Mouse (Mus musculus) brown adipose tissue, adult 24 weeks (tissue): ENCODE data around the gene Hist1h4a. TPM values are rescaled to one million over a fixed set of nuclear protein-coding genes. Genes with fewer than 3 reads are reported as not detected.
"Not testable (repeated sequence)": the region's sequence is repeated elsewhere in the genome, so short reads cannot be mapped to it uniquely, and the experiment has no call there.

Experiments used
- H3K27ac ChIP-seq: fragments of 200-500 bp; replicated peaks from 2 replicates; pipeline ENCODE4 v1.5.1; 2012; ENCODE audit warnings: low read depth, mild to moderate bottlenecking, low read length
- H3K4me1 ChIP-seq: fragments of 200-500 bp; 2 replicates; pipeline ENCODE4 v1.6.1; 2012; ENCODE audit warnings: low read length, mixed read lengths; ENCODE audit not compliant: control insufficient read depth, insufficient read depth, insufficient read length
- H3K4me3 ChIP-seq: fragments of 200-500 bp; 2 replicates; pipeline ENCODE4 v1.5.1; 2012; ENCODE audit warnings: low read depth, mild to moderate bottlenecking, low read length, moderate library complexity; ENCODE audit not compliant: insufficient read depth
- polyA plus RNA-seq: library from polyadenylated mRNA; stranded (reverse); fragments of >200 nt; gene quantifications from 2 replicates; pipeline ENCODE4 v1.2.4, GENCODE M21; 2012; ENCODE audit not compliant: missing spikeins, insufficient read depth, insufficient read length

Hist1h4a gene
- polyA plus RNA-seq, 1 experiment = not detected

DNA sequence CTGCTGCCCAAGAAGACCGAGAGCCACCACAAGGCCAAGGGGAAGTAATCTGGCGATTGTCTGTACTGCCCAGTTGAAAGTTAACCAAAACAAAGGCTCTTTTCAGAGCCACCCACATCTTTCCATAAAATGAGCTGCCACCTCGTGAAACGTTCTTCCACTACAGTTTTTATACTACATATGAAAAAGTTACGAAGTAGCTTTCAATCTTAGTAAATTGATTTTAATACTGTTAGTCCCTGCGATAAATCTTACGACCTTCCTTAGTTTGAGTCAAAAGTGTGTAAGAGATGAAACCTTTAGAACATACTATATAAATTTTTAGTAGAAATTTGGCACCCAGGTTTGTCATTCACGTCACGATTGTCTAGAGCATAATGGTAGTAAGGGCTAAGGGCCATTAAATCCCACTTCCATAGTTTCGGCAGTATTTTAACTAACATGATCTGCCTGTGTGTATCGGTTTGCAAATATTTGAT lies 9.5 kb downstream of the Hist1h4a start:
- H3K27ac ChIP-seq = peak overlapping the region; percentile 39
- peaks cover 2% of the 10 kb centered on the region; the same call in 1 of the 2 replicates for H3K4me1 ChIP-seq
- peak overlapping the region; percentile 23; the same call in 1 of the 2 replicates for H3K4me3 ChIP-seq

DNA sequence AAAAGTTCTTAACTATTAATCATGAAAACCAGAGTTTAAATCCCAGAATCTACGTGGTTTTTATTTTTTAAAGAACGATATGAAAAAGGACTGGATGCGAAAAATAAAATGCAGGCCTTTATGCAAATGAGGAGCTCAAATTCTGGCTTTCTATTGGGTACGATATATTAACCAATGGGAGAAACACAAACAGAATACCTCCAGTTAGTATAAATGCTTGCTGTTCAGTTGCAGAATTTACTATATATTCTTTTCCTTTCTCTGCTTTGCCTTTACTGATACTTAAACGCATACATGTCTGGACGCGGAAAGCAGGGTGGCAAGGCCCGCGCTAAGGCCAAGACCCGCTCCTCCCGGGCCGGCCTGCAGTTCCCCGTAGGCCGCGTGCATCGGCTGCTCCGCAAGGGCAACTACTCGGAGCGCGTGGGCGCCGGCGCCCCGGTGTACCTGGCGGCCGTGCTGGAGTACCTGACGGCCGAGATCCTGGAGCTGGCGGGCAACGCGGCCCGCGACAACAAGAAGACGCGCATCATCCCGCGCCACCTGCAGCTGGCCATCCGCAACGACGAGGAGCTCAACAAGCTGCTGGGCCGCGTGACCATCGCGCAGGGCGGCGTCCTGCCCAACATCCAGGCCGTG lies 10.1 kb downstream of the Hist1h4a start, which contains the start of gene Hist1h2ab:
TSS of gene Hist1h2ab (plus strand) at position 288 of the 639 bp plus-strand sequence.
- not testable (repeated sequence) for H3K4me1 ChIP-seq
- H3K27ac ChIP-seq = peak within 1 kb of the TSS; percentile 39
- H3K4me3 ChIP-seq = peak within 1 kb of the TSS; percentile 69

GRCm38 (mm10) chr13:23749563-23750121 lies 11.4 kb downstream of the Hist1h4a start:
- Histone ChIP-seq H3K4me1 (peaks cover 2% of the 10 kb centered on the region; the same call in 1 of the 2 replicates), H3K27ac (no peak overlapping the region), H3K4me3 (no peak overlapping the region)

DNA sequence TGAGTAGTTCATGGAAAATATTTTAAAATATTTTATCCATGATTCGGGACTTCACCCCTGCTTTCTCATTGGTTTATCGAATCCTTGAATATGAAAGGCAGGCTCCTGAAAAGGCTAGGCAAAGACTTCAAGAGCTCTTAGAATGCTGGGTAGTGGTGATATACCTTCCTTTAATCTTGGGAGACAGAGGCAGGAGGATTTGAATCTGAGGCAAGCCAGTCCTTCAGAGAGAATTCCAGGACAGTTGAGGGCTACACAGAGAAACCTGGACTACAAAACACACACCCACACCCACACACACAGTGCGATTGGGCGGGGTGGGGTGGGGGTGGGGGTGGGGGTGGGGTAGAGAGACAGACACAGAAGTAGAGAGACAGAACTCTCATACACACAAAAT lies 13.1 kb downstream of the Hist1h4a start:
- Histone ChIP-seq H3K4me3 (no peak overlapping the region), H3K4me1 (peaks cover 2% of the 10 kb centered on the region; the same call in 1 of the 2 replicates), H3K27ac (no peak overlapping the region)

- peak overlapping the region; percentile 33; the same call in 1 of the 2 replicates for H3K4me3 ChIP-seq
- H3K4me1 ChIP-seq = peaks cover 2% of the 10 kb centered on the region; the same call in 1 of the 2 replicates
- H3K27ac ChIP-seq = no peak overlapping the region
Measured at GRCm38 (mm10) chr13:23747081-23747891, 13.7 kb downstream of the Hist1h4a start.

- not testable (repeated sequence) for H3K4me1 ChIP-seq
- H3K27ac ChIP-seq = peak within 1 kb of the TSS; percentile 80
- peak within 1 kb of the TSS; percentile 54 for H3K4me3 ChIP-seq
Measured at GRCm38 (mm10) chr13:23746201-23747080, 14.6 kb downstream of the Hist1h4a start, which contains the start of gene Hist1h2bb. Hist1h2bb (plus strand) TSS chr13:23746734.

GRCm38 (mm10) chr13:23745381-23746161 lies 15.5 kb downstream of the Hist1h4a start, which contains the start of gene Hist1h3c:
Hist1h3c (minus strand) TSS chr13:23745602.
- peak within 1 kb of the TSS; percentile 80 for H3K27ac ChIP-seq
- peak within 1 kb of the TSS; percentile 54 for H3K4me3 ChIP-seq
- no peaks in the 10 kb centered on the region for H3K4me1 ChIP-seq

DNA sequence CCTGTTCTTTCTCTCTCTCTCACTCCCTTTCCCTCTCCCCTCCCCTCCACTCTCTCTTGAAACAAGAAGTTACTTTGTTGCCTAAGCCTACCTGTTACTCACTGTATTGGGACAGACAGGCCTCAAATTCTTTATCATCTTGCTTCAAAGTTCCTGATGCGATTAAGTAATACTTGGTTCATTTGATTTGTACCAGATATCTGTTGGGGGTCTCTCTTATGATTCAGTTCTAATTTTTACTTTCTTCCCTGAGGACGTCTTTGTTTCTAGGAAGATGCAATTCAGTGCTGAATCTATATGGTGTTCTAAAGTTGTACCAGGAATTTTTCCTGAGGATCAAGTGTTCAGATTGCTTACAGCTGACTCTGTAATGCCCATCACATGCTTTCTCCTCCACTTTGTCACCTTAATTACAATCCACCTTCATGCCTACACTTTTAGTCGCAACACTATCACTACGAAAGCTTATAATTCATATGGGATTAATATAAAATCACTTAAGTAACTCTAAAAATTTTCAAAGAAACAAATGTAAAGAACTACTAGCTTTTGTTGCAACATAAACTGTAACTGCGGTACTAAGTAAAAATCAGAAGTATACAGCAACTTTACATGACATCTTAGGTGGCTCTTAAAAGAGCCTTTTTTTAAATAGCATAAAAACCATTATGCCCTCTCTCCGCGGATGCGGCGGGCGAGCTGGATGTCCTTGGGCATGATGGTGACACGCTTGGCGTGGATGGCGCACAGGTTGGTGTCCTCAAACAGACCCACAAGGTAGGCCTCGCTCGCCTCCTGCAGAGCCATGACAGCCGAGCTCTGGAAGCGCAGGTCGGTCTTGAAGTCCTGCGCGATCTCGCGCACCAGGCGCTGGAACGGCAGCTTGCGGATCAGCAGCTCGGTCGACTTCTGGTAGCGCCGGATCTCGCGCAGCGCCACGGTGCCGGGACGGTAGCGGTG lies 16.3 kb downstream of the Hist1h4a start:
- no peak overlapping the region for H3K27ac ChIP-seq
- H3K4me1 ChIP-seq = no peaks in the 10 kb centered on the region
- peak overlapping the region; percentile 53; the same call in 1 of the 2 replicates for H3K4me3 ChIP-seq

DNA sequence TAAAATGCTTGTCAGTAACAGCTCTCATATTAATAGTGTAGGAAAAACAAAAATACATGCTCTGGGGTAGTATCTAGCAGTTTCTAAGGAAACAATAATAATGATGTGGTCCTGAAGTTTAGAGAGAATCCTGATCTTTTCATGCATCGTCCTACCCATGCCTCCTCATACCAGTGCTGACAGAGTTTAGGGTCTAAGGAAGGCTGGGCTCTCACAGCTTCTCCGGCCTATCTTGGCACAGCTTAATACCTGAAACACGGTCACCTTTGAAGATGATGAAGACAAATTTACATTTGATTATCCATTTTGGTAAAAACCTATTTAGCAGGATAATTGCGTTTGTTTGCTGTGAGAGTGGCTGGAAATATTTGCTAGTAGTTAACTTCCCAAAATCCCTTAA lies 17.1 kb downstream of the Hist1h4a start:
- Histone ChIP-seq H3K4me3 (no peak overlapping the region), H3K27ac (no peak overlapping the region)

GRCm38 (mm10) chr13:23743215-23743614 lies 17.8 kb downstream of the Hist1h4a start:
- no peaks in the 10 kb centered on the region for H3K4me1 ChIP-seq
- no peak overlapping the region for H3K27ac ChIP-seq
- H3K4me3 ChIP-seq = no peak overlapping the region

More for the DNA sequence above, 17.1 kb downstream of the Hist1h4a start:
- H3K4me1 ChIP-seq = no peaks in the 10 kb centered on the region

DNA sequence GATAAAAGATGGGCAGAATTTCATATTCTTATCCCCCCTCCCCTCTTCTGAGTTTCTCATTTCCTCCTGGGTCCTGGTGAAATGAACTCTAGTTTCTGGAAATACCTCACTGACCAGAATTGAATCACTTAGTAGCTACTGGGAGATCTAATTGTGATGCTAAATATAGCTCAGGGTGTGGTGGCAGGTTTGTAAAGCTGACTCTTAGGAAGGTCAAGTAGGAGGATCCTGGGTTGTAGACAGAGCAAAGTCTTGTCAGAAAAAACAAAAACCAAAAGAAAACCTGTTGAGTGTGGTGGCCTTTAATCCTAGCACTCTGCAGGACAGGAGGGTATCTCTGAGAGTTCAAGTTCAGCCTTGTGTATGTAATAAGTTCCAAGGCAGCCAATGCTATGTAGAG lies 19.0 kb downstream of the Hist1h4a start:
- no peak overlapping the region for H3K4me3 ChIP-seq
- no peak overlapping the region for H3K27ac ChIP-seq
- H3K4me1 ChIP-seq = no peaks in the 10 kb centered on the region

DNA sequence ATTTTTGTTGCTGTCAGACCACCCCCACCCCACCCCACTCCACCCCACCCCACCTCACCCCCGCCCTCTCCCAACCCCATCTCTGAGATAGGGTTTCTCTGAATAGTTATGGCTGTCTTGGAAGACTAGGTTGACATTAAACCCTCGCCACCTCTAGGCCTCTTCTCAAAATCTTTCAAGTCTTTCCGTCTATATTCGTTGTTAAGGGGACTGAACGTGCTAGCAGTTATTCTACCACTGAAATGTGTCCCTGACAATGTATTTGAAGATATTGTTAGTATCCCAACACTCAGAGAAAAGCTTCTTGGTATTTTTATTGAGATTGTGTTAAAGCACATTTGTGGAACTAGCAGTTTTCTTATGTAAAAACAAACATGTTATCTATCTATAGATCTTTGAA lies 20.1 kb downstream of the Hist1h4a start:
- H3K27ac ChIP-seq = no peak overlapping the region
- H3K4me1 ChIP-seq = no peaks in the 10 kb centered on the region
- H3K4me3 ChIP-seq = no peak overlapping the region
